Mouse (Mus musculus): ENCODE data around the gene Gm20388. TPM values are rescaled to one million over a fixed set of nuclear protein-coding genes. Genes with fewer than 3 reads are reported as not detected.

The Gm20388 gene
- total RNA-seq, 2 experiments from 2014 or later: not detected

DNA sequence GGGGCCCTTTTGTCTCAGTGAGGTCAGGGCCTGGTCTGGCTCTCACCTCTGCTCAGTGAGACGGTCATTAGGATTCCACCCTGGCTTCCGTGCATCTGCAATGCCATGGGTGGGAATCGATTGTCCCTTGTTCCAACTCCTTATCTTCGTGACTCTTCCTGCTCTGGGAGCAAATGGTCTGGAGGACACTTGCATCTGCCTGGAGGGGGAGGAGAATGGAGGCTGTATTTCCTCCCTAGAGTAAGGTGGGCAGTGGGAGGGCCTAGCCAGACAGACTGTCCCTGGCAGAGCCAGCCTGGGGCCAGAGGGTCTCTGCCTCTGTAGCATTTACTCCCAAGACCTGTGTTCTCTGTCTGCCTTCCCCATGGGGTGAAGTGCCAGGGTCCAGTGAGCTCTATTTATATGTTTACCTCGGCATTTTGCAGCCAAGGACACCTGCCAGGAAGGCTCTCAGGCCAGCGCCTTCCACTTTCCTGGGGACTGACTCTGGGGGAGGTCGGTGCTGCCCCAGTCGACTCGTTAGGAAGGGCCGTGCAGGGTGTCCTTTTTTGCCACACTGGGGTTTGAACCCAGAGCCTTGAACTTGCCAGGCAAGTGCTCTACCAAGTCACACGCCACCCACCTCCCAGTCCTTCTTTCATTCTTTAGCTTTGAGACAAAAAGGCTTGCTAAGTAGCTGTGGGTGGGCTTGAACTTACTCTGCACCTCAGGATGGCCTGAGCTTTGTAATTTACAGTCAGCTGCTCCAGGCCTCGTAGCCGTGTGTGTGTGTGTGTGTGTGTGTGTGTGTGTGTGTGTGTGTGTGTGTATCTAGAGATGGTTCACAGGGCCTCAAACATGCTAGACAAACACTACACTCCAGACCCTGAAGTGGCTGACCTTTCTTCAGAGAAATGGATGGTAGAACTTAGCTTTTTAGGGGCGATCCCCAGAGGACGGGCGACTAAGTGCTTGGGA, 583.1 kb downstream of the Gm20388 start:
- no peak for DNase-seq (ENCODE audit: low spot score in 2 of 2)

DNA sequence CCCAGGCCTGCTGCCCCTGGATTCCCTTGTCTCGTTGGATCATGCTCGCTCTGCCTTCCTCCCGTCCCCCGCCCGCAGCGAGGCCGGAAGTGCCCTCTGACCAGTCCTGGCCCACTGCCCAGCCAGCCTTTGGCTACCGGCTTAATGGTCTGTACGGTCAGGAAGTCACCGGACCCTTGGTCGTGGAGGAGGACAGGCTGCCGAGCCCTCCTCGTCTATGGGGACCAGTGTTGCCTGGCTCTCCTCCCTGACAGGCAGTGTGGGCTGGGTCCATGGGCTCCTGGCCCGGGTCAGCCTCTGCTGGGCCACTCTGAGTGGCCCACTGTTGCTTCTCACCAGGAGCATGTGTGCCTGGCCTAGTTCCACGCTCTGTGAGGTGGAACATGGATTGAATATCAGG, 584.3 kb downstream of the Gm20388 start:
- no peak for DNase-seq (ENCODE audit: low spot score in 2 of 2)

DNA sequence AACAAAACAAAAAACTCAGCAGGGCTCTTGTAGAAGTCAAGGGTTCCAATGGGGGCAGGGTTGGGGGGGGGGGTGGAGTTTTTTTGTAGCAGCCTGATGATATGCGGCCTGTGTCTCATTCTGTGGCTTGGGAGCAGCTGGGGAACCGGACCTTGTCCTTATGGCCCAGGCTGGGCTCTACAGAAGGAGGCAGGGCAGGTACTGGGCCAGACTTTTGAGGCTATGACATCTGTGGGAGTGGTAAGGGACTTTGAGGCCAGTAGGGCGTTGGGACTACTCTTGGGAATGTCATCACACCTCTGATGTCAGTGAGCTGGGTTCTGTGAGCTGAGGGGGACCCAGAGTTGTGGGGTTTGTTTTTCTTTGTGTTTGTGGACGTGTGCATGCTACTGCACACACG, 584.8 kb downstream of the Gm20388 start:
- DNase-seq (ENCODE audit: low spot score in 2 of 2): no peak

DNA sequence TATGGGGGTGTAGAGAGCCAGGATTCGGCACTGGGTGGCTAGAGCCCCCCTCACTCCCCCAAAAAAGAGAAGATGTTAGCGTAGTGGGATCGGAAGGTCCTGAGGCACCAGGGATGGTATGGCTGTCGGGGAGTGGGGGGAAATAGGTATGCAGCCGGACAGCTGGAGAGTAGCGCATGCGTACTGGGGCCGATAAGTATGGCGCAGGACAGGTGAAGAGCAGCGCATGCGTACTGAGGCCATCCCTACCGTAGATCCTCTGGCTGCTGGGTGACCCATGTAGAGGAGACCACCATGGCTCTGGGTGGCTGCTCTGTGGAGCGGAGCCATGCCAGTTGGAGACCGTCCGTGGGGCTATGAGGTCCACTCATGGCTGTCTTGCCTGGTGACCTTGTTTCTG, 585.8 kb downstream of the Gm20388 start:
- DNase-seq (ENCODE audit: low spot score in 2 of 2): no peak

DNA sequence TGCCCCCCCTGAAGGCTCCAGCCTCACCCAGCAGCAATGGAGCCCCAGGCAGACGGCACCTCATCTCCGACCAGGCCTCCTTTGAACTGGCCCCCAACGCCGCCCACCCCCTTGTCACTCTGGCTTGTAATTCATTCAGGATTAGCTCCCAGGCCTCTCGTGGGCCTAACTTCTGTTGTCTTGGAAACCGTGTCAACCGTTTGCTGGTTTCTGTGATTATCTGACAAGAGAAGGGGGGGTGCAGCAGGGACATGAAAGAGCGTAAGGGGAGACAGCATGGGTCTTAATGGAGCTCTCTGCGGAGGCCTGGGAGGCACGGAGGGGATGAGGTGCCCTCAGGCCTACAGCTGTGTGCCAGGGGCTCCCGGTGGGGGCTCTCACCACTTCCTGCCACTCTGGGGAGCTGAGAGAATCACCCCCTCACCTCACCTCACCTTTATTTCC, 586.9 kb downstream of the Gm20388 start:
- no peak for DNase-seq (ENCODE audit: low spot score in 2 of 2)

DNA sequence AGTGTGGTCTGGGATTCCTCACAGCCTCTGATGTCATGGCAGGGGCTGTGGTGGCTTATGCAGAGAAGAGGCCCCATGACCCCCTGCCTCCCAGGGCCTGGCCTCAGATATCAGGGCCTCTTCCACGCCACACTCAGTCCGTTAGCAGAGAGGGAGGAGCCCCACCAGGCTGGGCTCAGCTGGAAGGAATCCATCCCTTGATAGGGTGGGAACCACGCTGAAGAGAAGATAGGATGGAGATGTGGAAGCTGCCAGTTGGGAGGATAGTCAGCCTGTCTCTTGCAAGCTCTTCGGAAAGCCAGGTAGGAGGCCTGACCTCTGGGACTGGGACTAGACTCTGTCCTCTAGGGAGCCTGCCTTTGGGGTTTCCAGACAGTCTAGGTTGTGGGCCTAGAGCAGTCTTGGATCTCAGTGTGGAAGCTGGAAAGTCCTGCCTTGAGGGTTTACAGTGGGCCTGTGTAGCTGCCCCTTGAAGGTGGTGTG, 587.7 kb downstream of the Gm20388 start:
- no peak for DNase-seq (ENCODE audit: low spot score in 2 of 2)

DNA sequence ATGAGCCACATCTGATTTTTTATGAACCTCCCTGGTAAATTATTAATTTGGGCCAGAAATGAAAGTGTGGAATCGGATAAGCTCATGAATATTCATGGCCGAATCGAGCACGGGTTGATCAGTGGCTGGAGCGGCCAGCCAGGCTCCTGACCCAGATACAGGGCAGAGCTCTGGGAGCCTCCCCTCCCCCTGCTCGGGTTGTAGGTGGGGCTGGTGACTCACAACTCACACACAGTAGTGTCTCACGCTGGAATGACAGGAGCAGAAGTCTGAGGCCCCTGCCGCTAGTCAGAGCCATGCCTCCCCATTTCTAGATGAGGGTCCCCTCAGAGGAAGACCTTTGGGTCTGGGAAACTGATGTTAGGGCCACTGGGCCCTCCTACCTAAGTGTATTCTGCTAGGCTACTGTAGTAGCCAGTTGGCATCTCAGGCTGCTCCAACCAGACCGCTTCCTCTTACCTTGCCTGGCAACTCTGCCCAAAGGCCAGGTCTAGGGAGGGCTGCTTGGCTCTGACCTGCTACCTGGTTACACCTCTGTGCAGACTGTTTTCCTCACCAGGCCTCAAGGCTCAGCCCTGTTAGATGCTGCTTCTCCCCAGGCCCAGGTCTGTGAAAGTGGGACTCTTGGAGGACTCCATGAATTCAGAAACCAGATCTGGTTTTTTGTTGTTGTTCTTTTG, 588.4 kb downstream of the Gm20388 start:
- no peak for DNase-seq (ENCODE audit: low spot score in 2 of 2)

DNA sequence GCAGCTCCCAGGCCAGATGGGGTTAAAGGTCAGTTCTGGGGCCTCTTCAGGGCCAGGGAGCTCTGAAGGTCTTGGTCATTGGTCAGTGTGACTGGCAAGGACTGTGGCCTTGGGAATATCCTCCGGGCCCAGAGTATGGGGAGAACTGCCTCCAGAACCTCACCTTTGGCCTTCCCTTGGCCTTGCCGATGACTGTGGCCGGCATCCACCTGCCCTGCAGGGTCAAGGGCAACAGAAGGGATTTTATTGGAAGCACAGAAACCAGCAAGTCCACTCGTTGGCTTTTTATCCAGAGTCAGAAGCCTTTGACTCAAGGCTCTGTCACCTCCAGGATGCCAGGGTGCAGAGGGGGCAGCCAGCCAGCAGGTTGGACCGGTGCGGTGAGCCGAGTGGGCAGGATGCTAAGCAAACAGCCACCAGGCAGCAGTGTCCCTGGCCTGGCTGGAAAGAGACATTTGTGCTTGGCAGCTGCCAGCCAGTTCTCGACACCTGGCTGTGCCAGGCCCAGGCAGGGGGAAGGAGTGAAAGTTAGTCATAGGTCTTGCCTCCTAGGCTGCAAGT, 590.1 kb downstream of the Gm20388 start:
- DNase-seq (ENCODE audit: low spot score in 2 of 2): no peak

DNA sequence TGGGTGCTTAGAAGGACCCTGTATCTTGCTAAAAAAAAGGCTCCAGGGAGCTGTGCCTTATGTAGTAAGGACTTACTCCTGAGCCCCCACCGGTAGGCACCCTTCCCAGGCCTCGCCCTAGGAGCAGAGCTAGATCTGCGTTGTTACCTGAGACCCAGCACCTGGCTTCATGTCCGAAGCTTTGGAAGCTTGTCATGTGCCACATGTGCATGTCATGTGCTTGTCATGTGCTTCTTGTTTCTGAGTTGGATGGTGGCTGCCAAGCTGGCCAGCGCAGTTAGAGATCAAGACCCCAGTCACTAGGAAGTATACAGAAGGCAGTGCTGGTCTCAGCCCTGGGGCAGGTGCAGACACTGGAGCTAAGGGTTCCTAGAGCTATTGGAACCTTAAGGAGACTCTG, 590.8 kb downstream of the Gm20388 start:
- DNase-seq (ENCODE audit: low spot score in 2 of 2): no peak

DNA sequence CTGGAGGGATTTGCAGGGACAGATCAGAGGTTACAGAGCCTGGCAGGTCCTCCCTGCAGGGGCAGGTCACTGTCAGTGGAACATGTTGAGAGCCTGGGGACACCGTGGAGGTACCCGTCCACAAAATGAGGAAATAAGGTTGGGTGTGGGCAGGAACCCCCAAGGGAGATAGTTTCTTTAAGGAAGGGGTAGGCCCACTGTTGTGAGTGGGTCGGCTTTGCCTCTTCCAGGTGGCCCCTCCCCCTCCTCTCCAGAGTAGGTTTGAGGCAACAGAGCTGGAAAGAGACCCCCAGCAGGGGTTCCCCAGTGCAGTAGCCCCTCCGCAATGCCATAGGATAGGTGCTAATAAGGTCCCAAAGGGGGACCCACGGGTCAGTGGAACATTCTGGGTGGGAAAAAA, 591.8 kb downstream of the Gm20388 start:
- no peak for DNase-seq (ENCODE audit: low spot score in 2 of 2)

DNA sequence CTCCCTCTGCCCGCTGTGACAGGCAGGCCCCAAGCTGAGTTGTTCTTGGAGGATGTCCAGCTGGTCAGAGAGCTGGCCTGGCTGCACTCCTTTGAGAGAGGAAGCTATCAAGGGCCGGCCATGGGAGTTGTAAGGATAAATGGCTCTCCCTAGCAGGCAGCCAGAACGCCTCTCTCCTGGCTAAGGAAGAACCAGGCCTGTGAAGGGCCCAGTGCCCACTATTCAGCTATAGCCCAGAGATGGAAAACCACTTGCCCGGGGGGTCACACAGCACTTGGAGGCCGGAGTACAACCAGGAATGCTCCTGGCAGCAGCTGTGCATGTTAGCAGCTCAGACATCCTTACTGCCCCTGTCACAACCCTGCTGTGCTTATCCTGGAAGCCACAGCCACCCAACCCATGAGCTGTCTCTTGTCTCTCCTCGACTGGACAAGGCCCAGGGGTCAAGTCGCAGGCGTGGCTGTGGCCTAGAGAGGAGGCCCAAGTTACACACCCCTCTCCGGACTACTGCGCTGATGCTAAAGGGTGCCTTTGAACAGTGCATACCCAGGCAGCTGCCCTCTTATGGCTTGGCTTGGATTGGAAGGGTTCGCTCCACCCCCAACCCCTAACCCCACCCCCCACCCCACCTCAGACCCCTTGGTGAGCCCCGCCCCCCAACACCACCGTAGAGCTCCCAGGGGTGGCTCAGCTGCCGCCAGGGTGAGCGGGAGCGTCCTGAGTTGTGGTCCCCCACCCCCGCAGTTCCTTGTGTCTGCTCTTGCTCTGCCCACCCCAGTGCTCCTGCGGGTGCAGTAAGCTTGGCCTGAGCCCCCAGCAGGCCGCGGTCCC, 593.8 kb downstream of the Gm20388 start:
- DNase-seq (ENCODE audit: low spot score in 2 of 2): peak in 1 of 2 experiments; percentile 73

DNA sequence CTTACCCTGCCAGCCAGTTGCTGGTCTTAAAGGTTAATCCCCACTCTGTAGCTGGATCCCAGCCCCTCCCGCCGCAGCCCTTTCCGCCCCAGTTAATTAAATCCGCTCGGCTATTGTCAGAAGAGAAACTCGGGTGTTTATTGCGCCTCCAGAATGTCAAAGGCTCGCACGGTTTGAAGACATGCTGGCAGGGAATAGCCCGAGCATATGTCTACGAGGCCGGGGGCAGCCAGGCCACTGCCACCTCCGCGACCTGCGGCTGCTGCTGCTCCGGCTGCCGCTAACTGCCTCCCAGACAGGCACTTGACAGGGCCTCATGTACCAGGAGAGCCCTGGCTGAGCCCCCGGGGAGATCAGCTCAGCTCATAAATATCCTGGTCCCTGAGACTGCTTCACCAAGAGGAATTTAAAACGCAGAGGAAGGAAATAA, 594.5 kb downstream of the Gm20388 start:
- DNase-seq (ENCODE audit: low spot score in 2 of 2): no peak

DNA sequence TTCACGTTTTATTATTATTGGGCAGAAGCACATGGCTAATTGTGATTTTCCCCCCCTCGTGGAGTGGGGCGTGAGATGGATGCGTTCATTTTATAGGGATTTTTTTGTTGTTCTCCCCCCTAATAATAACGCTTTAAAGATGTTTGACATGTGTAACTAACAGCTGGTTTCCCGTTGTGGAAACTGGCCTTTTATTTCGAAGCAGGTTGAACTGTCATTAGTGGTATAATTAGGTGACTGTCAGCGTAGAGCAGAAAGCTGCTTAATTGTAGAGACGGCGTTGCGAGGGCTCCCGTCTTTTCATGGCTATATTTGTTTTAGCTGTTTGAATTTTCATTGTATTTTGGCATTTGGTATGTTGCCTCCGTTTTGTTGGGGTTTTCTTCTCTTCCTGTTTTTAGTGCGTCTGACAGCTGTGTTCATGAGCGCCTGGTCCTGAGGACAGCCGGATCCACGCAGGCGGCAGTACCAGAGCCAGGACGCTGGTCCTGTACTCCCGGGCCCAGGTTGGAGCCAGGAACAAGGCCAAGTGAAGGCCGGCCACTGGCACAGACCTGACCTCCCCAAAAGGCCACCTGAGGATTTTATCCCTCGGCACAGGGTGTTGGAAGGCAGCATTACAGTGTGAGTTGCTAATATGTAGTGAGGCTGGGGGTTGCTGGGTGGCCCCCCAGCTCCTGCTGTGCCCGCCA, 595.1 kb downstream of the Gm20388 start:
- DNase-seq (ENCODE audit: low spot score in 2 of 2): no peak

DNA sequence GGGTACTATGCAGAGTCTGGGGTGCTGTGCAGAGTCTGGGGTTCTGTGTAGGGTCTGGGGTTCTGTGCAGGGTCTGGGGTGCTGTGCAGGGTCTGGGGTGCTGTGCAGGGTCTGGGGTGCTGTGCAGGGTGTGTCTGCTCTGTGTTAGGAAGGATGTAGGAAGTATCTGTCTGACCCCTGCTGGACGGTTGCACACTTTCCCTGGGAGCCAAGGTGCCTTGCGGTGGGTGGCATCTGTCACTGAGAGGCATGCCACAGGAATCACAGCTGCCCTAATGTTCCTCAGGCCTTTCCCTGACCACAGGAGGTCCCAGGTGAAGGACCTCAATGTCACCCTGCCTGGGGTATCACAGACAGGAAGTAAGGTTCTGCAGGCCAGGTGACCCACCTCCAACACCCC, 595.9 kb downstream of the Gm20388 start:
- DNase-seq (ENCODE audit: low spot score in 2 of 2): no peak

DNA sequence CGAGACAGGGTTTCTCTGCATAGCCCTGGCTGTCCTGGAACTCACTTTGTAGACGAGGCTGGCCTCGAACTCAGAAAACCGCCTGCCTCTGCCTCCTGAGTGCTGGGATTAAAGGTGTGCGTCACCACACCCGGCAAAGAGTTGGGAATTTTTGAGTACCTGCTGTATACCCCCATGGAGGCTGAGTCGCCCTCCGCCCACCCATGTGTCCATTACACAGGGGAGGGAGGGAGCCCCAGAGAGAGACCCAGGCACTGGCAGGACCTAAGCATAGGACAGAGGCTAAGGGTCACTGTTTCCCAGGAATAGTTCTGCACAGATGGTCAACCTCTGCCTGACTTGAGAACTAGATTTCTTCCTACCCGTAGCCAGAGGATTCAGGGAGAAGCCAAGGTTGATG, 596.6 kb downstream of the Gm20388 start:
- DNase-seq (ENCODE audit: low spot score in 2 of 2): no peak

DNA sequence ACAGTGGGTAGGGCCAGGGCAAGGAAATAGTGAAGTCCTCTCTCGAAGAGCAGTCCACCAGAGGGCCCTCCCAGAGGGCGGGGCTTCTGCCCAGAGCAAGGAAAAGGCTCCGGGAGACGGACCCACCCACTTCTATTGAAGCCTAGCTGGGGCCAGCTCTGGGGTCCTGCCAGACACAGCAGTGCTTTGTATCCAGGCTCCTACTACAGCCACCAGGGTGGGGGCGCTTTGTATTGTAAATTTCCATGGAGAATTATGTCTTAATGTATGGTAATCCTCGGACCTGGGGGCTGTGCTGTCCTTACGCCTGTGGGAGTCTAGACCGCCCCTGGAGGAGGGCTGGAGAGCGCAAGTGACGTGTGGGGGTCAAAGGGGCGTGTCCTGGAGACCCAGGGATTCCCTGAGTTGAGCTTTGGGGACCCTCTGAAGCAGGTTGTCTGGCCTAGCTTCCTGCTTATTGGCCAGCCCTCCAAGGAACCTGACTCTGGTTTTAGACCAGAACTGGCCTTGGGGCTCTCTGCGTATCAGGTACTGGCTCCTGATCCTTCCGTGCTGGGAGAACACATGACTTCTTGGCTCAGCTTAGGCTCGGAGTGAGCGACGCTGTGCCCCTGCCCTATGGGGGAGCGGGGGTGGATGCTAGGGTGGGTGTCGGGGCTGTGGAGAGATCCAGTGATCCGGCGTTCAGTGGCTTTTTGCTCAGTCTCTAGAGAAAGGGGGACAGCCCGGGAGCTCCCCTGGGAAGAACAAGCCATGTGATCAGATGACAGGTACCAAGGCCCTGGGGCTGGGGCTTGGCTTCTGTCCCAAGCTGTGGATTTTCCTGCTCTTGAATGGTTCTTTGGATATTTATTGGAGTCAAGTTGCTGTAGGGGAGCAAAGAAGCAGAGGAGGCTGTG, 598.7 kb downstream of the Gm20388 start:
- no peak for DNase-seq (ENCODE audit: low spot score in 2 of 2)

DNA sequence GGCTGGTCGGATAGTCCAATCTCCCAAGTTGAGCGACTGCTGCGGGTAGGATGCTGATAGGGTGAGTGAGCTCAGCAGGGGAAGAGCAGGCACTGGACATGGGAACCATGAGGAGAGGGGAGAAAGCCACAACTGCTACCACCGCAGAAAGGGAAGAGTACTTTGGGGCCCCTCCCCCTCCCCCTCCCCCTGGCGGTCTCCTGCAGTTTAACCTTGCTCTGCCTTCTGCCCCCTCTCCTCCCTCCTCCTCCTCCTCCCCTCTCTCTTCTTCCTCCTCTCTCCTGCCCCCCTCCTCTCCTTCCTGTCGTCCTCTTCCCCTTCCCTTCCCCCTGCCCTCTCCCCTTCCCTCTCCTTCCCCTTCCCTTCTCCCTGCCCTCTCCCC, 599.4 kb downstream of the Gm20388 start:
- DNase-seq (ENCODE audit: low spot score in 2 of 2): no peak

DNA sequence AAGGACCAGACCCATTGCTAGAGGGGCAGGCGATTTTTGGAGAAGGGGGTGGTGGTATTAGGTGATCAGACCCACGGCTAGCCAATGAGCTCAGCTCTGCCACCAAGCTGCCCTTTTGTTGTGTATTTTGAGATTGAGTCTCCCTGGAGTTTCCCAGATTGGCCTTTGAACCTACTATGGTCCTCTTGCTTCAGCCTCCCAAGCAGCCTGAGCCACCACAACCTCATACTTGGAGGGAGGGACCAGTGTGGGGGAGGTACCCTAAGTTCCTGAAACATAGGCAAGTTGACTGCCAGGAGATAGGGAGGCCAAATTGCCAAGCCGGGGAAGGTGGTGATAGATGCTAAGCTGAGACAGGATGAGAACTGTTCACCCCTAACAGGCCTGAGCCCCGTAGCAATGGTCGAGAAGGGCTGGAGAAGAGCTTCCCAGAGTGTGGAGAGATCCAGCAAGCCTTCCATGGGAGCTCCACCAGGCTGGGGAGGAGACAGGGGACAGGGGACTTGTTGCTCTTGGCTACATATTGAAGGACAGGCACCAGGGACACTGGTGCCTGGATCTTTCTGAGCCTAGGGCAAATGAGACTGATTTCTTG, 600.3 kb downstream of the Gm20388 start:
- DNase-seq (ENCODE audit: low spot score in 2 of 2): no peak

DNA sequence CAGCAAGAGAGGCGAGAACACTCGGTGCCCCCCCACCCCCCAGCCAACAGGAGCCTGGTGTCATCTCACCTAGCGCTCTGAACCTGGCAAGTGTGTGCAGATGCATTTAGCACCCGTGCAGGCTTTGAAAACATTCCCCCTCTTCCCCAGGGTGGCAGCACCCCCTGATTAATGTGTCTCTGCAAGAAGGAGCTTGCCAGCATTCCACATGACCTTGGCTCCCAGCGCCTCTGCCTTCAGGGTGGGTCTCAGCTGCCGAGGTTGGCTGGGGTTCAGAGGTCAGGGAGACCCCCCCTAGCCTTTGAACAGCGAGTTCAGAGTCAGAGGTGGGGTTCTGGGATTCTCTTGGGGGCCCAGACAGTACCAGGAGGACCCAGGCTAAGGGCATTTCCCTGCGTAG, 601.1 kb downstream of the Gm20388 start:
- DNase-seq (ENCODE audit: low spot score in 2 of 2): no peak
